Mouse (Mus musculus): ENCODE results near the gene Ppa1. TPM values are rescaled to one million over a fixed set of nuclear protein-coding genes. Genes with fewer than 3 reads are reported as not detected.

Ppa1 gene
- total and polyA plus RNA-seq, 3 experiments = 178 to 337 (median 249) TPM

- DNase-seq (ENCODE audit: extremely low read depth) = peak; percentile 41
- Histone ChIP-seq H3K9me3 (replicated peaks; ENCODE audit: low read length) (peaks cover 8% of the 10 kb centered on the region), H3K9ac (ENCODE audit: insufficient read depth, low read depth) (no peak overlapping the region), H3K4me2 (ENCODE audit: insufficient read depth, low read depth, poor library complexity, severe bottlenecking) (no peak overlapping the region), H3K27me3 (replicated peaks) (peaks cover 2% of the 10 kb centered on the region), H3K27ac (ENCODE audit: insufficient read depth, low read depth) (no peak overlapping the region), H3K36me3 (replicated peaks in 1 of 2; ENCODE audit: control insufficient read depth in 1 of 2, insufficient read depth in 1 of 2, low read length in 1 of 2) (no peaks in the 10 kb centered on the region), H3K4me1 (ENCODE audit: control insufficient read depth in 1 of 2, insufficient read depth in 2 of 2) (peaks cover 3% of the 10 kb centered on the region in 2 experiments; a peak in 1 of 4 replicates), H3K4me3 (replicated peaks in 1 of 3; ENCODE audit: low read depth in 2 of 3, low read length in 2 of 3, poor library complexity in 1 of 3) (no peak overlapping the region), H3K79me2 (replicated peaks; ENCODE audit: control insufficient read depth, extremely low read depth, insufficient read depth, poor library complexity, severe bottlenecking) (no peaks in the 10 kb centered on the region)
- dilution Hi-C loops (cut with MboI; ENCODE audit: extremely low pct_ligation_motif_present, extremely low pct_unique_long_range_greater_than_20kb, low sequenced_read_pairs) (no loop called here), in situ Hi-C loops (cut with MboI; ENCODE audit: low pct_ligation_motif_present, low pct_unique_long_range_greater_than_20kb, low sequenced_read_pairs) (no loop called here)
- TF ChIP-seq IRF4 (IDR thresholded peaks at IDR 0.05; ENCODE audit: low read depth, low read length) = no peak
- peak; percentile 42 for TF ChIP-seq RAD21 (IDR thresholded peaks at IDR 0.05; ENCODE audit: low read depth, low read length)
- TF ChIP-seq CTCF (conservative IDR thresholded peaks at IDR 0.05 in 1 of 2, IDR thresholded peaks at IDR 0.05 in 1 of 2; ENCODE audit: low read depth in 2 of 2, low read length in 2 of 2) = peak in 1 of 2 experiments; percentile 70; a peak in 2 of 4 replicates
- TF ChIP-seq SMC3 (IDR thresholded peaks at IDR 0.05; ENCODE audit: low read depth, low read length) = peak; percentile 69
Measured at GRCm38 (mm10) chr10:61610650-61611235, 37.6 kb upstream of the Ppa1 start.

GRCm38 (mm10) chr10:61614311-61614710 lies 34.0 kb upstream of the Ppa1 start:
- no peak for DNase-seq (ENCODE audit: extremely low read depth)
- Histone ChIP-seq H3K4me2 (ENCODE audit: insufficient read depth, low read depth, poor library complexity, severe bottlenecking) (no peak overlapping the region), H3K4me3 (replicated peaks in 1 of 3; ENCODE audit: low read depth in 2 of 3, low read length in 2 of 3, poor library complexity in 1 of 3) (no peak overlapping the region), H3K9me3 (replicated peaks; ENCODE audit: low read length) (peaks cover 12% of the 10 kb centered on the region), H3K36me3 (replicated peaks in 1 of 2; ENCODE audit: control insufficient read depth in 1 of 2, insufficient read depth in 1 of 2, low read length in 1 of 2) (no peaks in the 10 kb centered on the region), H3K9ac (ENCODE audit: insufficient read depth, low read depth) (no peak overlapping the region), H3K27ac (ENCODE audit: insufficient read depth, low read depth) (no peak overlapping the region), H3K79me2 (replicated peaks; ENCODE audit: control insufficient read depth, extremely low read depth, insufficient read depth, poor library complexity, severe bottlenecking) (no peaks in the 10 kb centered on the region), H3K27me3 (replicated peaks) (peaks cover 2% of the 10 kb centered on the region), H3K4me1 (ENCODE audit: control insufficient read depth in 1 of 2, insufficient read depth in 2 of 2) (0 out of 4 replicates have a peak, but pooled peaks cover 0 to 3% of the 10 kb centered on the region in 2 experiments)
- dilution Hi-C loops (cut with MboI; ENCODE audit: extremely low pct_ligation_motif_present, extremely low pct_unique_long_range_greater_than_20kb, low sequenced_read_pairs) = no loop called here
- in situ Hi-C loops (cut with MboI; ENCODE audit: low pct_ligation_motif_present, low pct_unique_long_range_greater_than_20kb, low sequenced_read_pairs) = no loop called here
- TF ChIP-seq EP300 (IDR thresholded peaks at IDR 0.05; ENCODE audit: low read length) = no peak
- TF ChIP-seq POLR2AphosphoS2 (IDR thresholded peaks at IDR 0.05; ENCODE audit: low read depth, low read length) = no peak
- TF ChIP-seq MYC (IDR thresholded peaks at IDR 0.05; ENCODE audit: low read depth, low read length) = no peak
- TF ChIP-seq ZKSCAN1 (IDR thresholded peaks at IDR 0.05; ENCODE audit: borderline replicate concordance, low read depth, low read length) = no peak
- no peak for TF ChIP-seq BHLHE40 (IDR thresholded peaks at IDR 0.05; ENCODE audit: low read depth, low read length)
- TF ChIP-seq HCFC1 (IDR thresholded peaks at IDR 0.05; ENCODE audit: low read depth, low read length) = no peak
- TF ChIP-seq CTCF (conservative IDR thresholded peaks at IDR 0.05 in 1 of 2, IDR thresholded peaks at IDR 0.05 in 1 of 2; ENCODE audit: low read depth in 2 of 2, low read length in 2 of 2) = no peak
- no peak for TF ChIP-seq RAD21 (IDR thresholded peaks at IDR 0.05; ENCODE audit: low read depth, low read length)
- no peak for TF ChIP-seq ZC3H11A (IDR thresholded peaks at IDR 0.05; ENCODE audit: low read depth, low read length)
- TF ChIP-seq POLR2A (IDR thresholded peaks at IDR 0.05; ENCODE audit: low read depth, low read length) = no peak
- TF ChIP-seq SMC3 (IDR thresholded peaks at IDR 0.05; ENCODE audit: low read depth, low read length) = no peak
- TF ChIP-seq MEF2A (IDR thresholded peaks at IDR 0.05; ENCODE audit: borderline replicate concordance, low read depth, low read length) = no peak
- no peak for TF ChIP-seq ZMIZ1 (IDR thresholded peaks at IDR 0.05; ENCODE audit: low read depth, low read length)
- TF ChIP-seq JUND (conservative IDR thresholded peaks at IDR 0.05; ENCODE audit: low read depth, low read length) = no peak
- TF ChIP-seq SIN3A (IDR thresholded peaks at IDR 0.05; ENCODE audit: low read length) = no peak
- TF ChIP-seq MAFK (IDR thresholded peaks at IDR 0.05; ENCODE audit: insufficient replicate concordance, low read length) = no peak
- no peak for TF ChIP-seq USF2 (conservative IDR thresholded peaks at IDR 0.05; ENCODE audit: low read depth, low read length)
- no peak for TF ChIP-seq IRF4 (IDR thresholded peaks at IDR 0.05; ENCODE audit: low read depth, low read length)
- no peak for TF ChIP-seq NELFE (IDR thresholded peaks at IDR 0.05; ENCODE audit: low read depth, low read length)
- no peak for TF ChIP-seq KAT2A (IDR thresholded peaks at IDR 0.05; ENCODE audit: insufficient replicate concordance, low read length)

All from CH12.LX (cell line).